Mouse (Mus musculus): Measurements from ENCODE around the gene Wfdc15a. TPM values are rescaled to one million over a fixed set of nuclear protein-coding genes. Genes with fewer than 3 reads are reported as not detected.

Gene Wfdc15a
- polyA plus RNA-seq, 1 experiment from 2014 or later: not detected

- ATAC-seq (ENCODE audit: insufficient number of reproducible peaks, low FRiP score, low TSS enrichment, low read depth): no peak
- 68% methylated on average over 5 of the region's 5 CpGs for WGBS
- Histone ChIP-seq H3K27ac (no peak overlapping the region), H3K9me3 (no peaks in the 10 kb centered on the region), H3K4me2 (no peak overlapping the region), H3K36me3 (no peaks in the 10 kb centered on the region), H3K9ac (no peak overlapping the region), H3K4me3 (no peak overlapping the region), H3K4me1 (no peaks in the 10 kb centered on the region), H3K27me3 (no peaks in the 10 kb centered on the region)
Observed at GRCm38 (mm10) chr2:164194959-164195630, 4.8 kb downstream of the Wfdc15a start.

- Histone ChIP-seq H3K9me3 (no peaks in the 10 kb centered on the region), H3K36me3 (no peaks in the 10 kb centered on the region), H3K4me2 (no peak overlapping the region), H3K9ac (no peak overlapping the region), H3K4me3 (no peak overlapping the region), H3K4me1 (no peaks in the 10 kb centered on the region), H3K27me3 (no peaks in the 10 kb centered on the region), H3K27ac (no peak overlapping the region)
- no peak for ATAC-seq (ENCODE audit: insufficient number of reproducible peaks, low FRiP score, low TSS enrichment, low read depth)
Observed at GRCm38 (mm10) chr2:164192279-164192678, 7.7 kb downstream of the Wfdc15a start.

GRCm38 (mm10) chr2:164190576-164190975, 9.4 kb downstream of the Wfdc15a start, which contains the start of gene Wfdc12:
TSS of gene Wfdc12 (minus strand) at chr2:164190608.
- WGBS: 87% methylated on average over 6 of the region's 6 CpGs
- Histone ChIP-seq H3K9ac (no peak within 1 kb of the TSS), H3K27me3 (no peaks in the 10 kb centered on the region), H3K27ac (no peak within 1 kb of the TSS), H3K4me1 (no peaks in the 10 kb centered on the region), H3K4me3 (no peak within 1 kb of the TSS), H3K4me2 (no peak within 1 kb of the TSS), H3K36me3 (no peaks in the 10 kb centered on the region), H3K9me3 (no peaks in the 10 kb centered on the region)
- ATAC-seq (ENCODE audit: insufficient number of reproducible peaks, low FRiP score, low TSS enrichment, low read depth): no peak

- no peak for ATAC-seq (ENCODE audit: insufficient number of reproducible peaks, low FRiP score, low TSS enrichment, low read depth)
- H3K9ac ChIP-seq: no peak overlapping the region
- H3K27ac ChIP-seq: no peak overlapping the region
- no peak overlapping the region for H3K4me2 ChIP-seq
- no peaks in the 10 kb centered on the region for H3K27me3 ChIP-seq
- H3K4me1 ChIP-seq: peaks cover 7% of the 10 kb centered on the region
- no peaks in the 10 kb centered on the region for H3K9me3 ChIP-seq
- 30% methylated on average over 5 of the region's 5 CpGs for WGBS
- H3K36me3 ChIP-seq: no peaks in the 10 kb centered on the region
- H3K4me3 ChIP-seq: no peak overlapping the region
Observed at GRCm38 (mm10) chr2:164188722-164189121, 11.2 kb downstream of the Wfdc15a start.

GRCm38 (mm10) chr2:164184145-164184719, 15.7 kb downstream of the Wfdc15a start:
- no peak overlapping the region for H3K9ac ChIP-seq
- no peaks in the 10 kb centered on the region for H3K9me3 ChIP-seq
- no peaks in the 10 kb centered on the region for H3K36me3 ChIP-seq
- ATAC-seq (ENCODE audit: insufficient number of reproducible peaks, low FRiP score, low TSS enrichment, low read depth): no peak; the same call in 1 of the 2 replicates
- H3K27ac ChIP-seq: peak overlapping the region; percentile 44
- no peaks in the 10 kb centered on the region for H3K27me3 ChIP-seq
- H3K4me3 ChIP-seq: no peak overlapping the region
- WGBS: 35% methylated on average over 9 of the region's 9 CpGs
- H3K4me1 ChIP-seq: peaks cover 12% of the 10 kb centered on the region
- no peak overlapping the region for H3K4me2 ChIP-seq

- peak overlapping the region; percentile 28; the same call in 1 of the 2 replicates for H3K27ac ChIP-seq
- H3K27me3 ChIP-seq: peaks cover 2% of the 10 kb centered on the region; the same call in 1 of the 2 replicates
- no peak overlapping the region for H3K4me2 ChIP-seq
- no peaks in the 10 kb centered on the region for H3K36me3 ChIP-seq
- no peak overlapping the region for H3K4me3 ChIP-seq
- ATAC-seq (ENCODE audit: insufficient number of reproducible peaks, low FRiP score, low TSS enrichment, low read depth): no peak
- H3K4me1 ChIP-seq: peaks cover 12% of the 10 kb centered on the region
- WGBS: 55% methylated on average over 9 of the region's 9 CpGs
- H3K9ac ChIP-seq: no peak overlapping the region
- no peaks in the 10 kb centered on the region for H3K9me3 ChIP-seq
Observed at GRCm38 (mm10) chr2:164183340-164183739, 16.6 kb downstream of the Wfdc15a start.

- no peaks in the 10 kb centered on the region for H3K9me3 ChIP-seq
- ATAC-seq (ENCODE audit: insufficient number of reproducible peaks, low FRiP score, low TSS enrichment, low read depth): no peak
- no peak within 1 kb of the TSS for H3K4me3 ChIP-seq
Observed at GRCm38 (mm10) chr2:164182692-164183255, 17.2 kb downstream of the Wfdc15a start, which contains the start of gene Wfdc5. TSS of gene Wfdc5 (minus strand) at chr2:164182742.

GRCm38 (mm10) chr2:164180770-164181169, 19.2 kb downstream of the Wfdc15a start:
- 79% methylated on average over 4 of the region's 4 CpGs for WGBS
- H3K36me3 ChIP-seq: no peaks in the 10 kb centered on the region
- H3K27me3 ChIP-seq: peaks cover 5% of the 10 kb centered on the region; the same call in 1 of the 2 replicates
- no peak overlapping the region for H3K4me3 ChIP-seq
- no peak overlapping the region for H3K4me2 ChIP-seq
- H3K9ac ChIP-seq: no peak overlapping the region
- ATAC-seq (ENCODE audit: insufficient number of reproducible peaks, low FRiP score, low TSS enrichment, low read depth): no peak
- H3K9me3 ChIP-seq: no peaks in the 10 kb centered on the region
- H3K4me1 ChIP-seq: peaks cover 12% of the 10 kb centered on the region
- H3K27ac ChIP-seq: no peak overlapping the region

More at GRCm38 (mm10) chr2:164182692-164183255, 17.2 kb downstream of the Wfdc15a start, which contains the start of gene Wfdc5:
- H3K4me2 ChIP-seq: no peak within 1 kb of the TSS
- H3K27ac ChIP-seq: peak within 1 kb of the TSS; percentile 28; the same call in 1 of the 2 replicates
- no peak within 1 kb of the TSS for H3K9ac ChIP-seq
- peaks cover 5% of the 10 kb centered on the region; the same call in 1 of the 2 replicates for H3K27me3 ChIP-seq
- WGBS: 51% methylated on average over 7 of the region's 7 CpGs
- no peaks in the 10 kb centered on the region for H3K36me3 ChIP-seq
- peaks cover 12% of the 10 kb centered on the region for H3K4me1 ChIP-seq

- Histone ChIP-seq H3K9ac (no peak overlapping the region), H3K4me3 (no peak overlapping the region), H3K4me1 (peaks cover 12% of the 10 kb centered on the region), H3K9me3 (no peaks in the 10 kb centered on the region), H3K27ac (no peak overlapping the region), H3K4me2 (no peak overlapping the region), H3K36me3 (no peaks in the 10 kb centered on the region), H3K27me3 (peaks cover 5% of the 10 kb centered on the region; the same call in 1 of the 2 replicates)
- WGBS: 42% methylated on average over 3 of the region's 3 CpGs
- no peak for ATAC-seq (ENCODE audit: insufficient number of reproducible peaks, low FRiP score, low TSS enrichment, low read depth)
Observed at GRCm38 (mm10) chr2:164180124-164180523, 19.8 kb downstream of the Wfdc15a start.

GRCm38 (mm10) chr2:164177831-164178230, 22.1 kb downstream of the Wfdc15a start:
- H3K4me1 ChIP-seq: peaks cover 3% of the 10 kb centered on the region; the same call in 1 of the 2 replicates
- no peaks in the 10 kb centered on the region for H3K9me3 ChIP-seq
- no peak overlapping the region for H3K4me2 ChIP-seq
- no peaks in the 10 kb centered on the region for H3K36me3 ChIP-seq
- ATAC-seq (ENCODE audit: insufficient number of reproducible peaks, low FRiP score, low TSS enrichment, low read depth): no peak
- H3K27me3 ChIP-seq: peaks cover 8% of the 10 kb centered on the region; the same call in 1 of the 2 replicates
- H3K9ac ChIP-seq: no peak overlapping the region
- no peak overlapping the region for H3K4me3 ChIP-seq
- H3K27ac ChIP-seq: no peak overlapping the region
- WGBS: 60% methylated on average over 5 of the region's 5 CpGs

GRCm38 (mm10) chr2:164175850-164176249, 24.1 kb downstream of the Wfdc15a start:
- 79% methylated on average over 3 of the region's 3 CpGs for WGBS
- H3K4me2 ChIP-seq: no peak overlapping the region
- H3K27ac ChIP-seq: no peak overlapping the region
- H3K4me1 ChIP-seq: peaks cover 9% of the 10 kb centered on the region
- no peak overlapping the region for H3K9ac ChIP-seq
- no peaks in the 10 kb centered on the region for H3K36me3 ChIP-seq
- H3K27me3 ChIP-seq: peaks cover 19% of the 10 kb centered on the region
- no peak overlapping the region for H3K4me3 ChIP-seq
- H3K9me3 ChIP-seq: no peaks in the 10 kb centered on the region
- ATAC-seq (ENCODE audit: insufficient number of reproducible peaks, low FRiP score, low TSS enrichment, low read depth): no peak

Measured in limb, embryonic 15.5 days (tissue).